Mouse (Mus musculus): ENCODE results near the gene Gpc5. TPM values are rescaled to one million over a fixed set of nuclear protein-coding genes. Genes with fewer than 3 reads are reported as not detected.

The Gpc5 gene
- total RNA-seq, 2 experiments from 2014 or later, result not detected

GRCm38 (mm10) chr14:116308541-116308940 is 1216.5 kb downstream of the Gpc5 start:
- DNase-seq, result no peak

GRCm38 (mm10) chr14:116317491-116317890 is 1225.5 kb downstream of the Gpc5 start:
- no peak for DNase-seq

- DNase-seq, result no peak
These were observed 1244.2 kb downstream of the Gpc5 start for GRCm38 (mm10) chr14:116336182-116336581.

GRCm38 (mm10) chr14:116338395-116338794 is 1246.4 kb downstream of the Gpc5 start:
- DNase-seq, result no peak

- DNase-seq, result no peak
These were observed 1256.5 kb downstream of the Gpc5 start for GRCm38 (mm10) chr14:116348560-116348959.

- DNase-seq, result no peak
These were observed 1292.6 kb downstream of the Gpc5 start for GRCm38 (mm10) chr14:116384602-116385001.

- no peak for DNase-seq
These were observed 1323.5 kb downstream of the Gpc5 start for GRCm38 (mm10) chr14:116415511-116415910.

- no peak for DNase-seq
These were observed 1356.2 kb downstream of the Gpc5 start for GRCm38 (mm10) chr14:116448219-116448618.

GRCm38 (mm10) chr14:116453356-116453755 is 1361.3 kb downstream of the Gpc5 start:
- DNase-seq, result no peak

- no peak for DNase-seq
These were observed 1364.2 kb downstream of the Gpc5 start for GRCm38 (mm10) chr14:116456211-116456610.

GRCm38 (mm10) chr14:116473378-116474179 is 1381.6 kb downstream of the Gpc5 start:
- no peak for DNase-seq

GRCm38 (mm10) chr14:116494285-116494850 is 1402.4 kb downstream of the Gpc5 start:
- DNase-seq, result no peak

GRCm38 (mm10) chr14:116538216-116538615 is 1446.2 kb downstream of the Gpc5 start:
- DNase-seq, result no peak

GRCm38 (mm10) chr14:116543746-116544145 is 1451.7 kb downstream of the Gpc5 start:
- DNase-seq, result no peak

GRCm38 (mm10) chr14:116551401-116551800 is 1459.4 kb downstream of the Gpc5 start:
- no peak for DNase-seq

GRCm38 (mm10) chr14:116553316-116553715 is 1461.3 kb downstream of the Gpc5 start:
- DNase-seq, result no peak

GRCm38 (mm10) chr14:116558141-116558800 is 1466.3 kb downstream of the Gpc5 start:
- DNase-seq, result no peak

GRCm38 (mm10) chr14:116559990-116560389 is 1468.0 kb downstream of the Gpc5 start:
- DNase-seq, result no peak

Small RNA genes lying within 50 kb of the gene (microRNA-seq; reads per million reads assigned to microRNA genes)
- 2,234 to 2,360 reads per million in 2 experiments for gene Mir17 (ENCODE audit: borderline replicate concordance in 2 of 2)
- 246 to 279 reads per million in 2 experiments for gene Mir18 (ENCODE audit: borderline replicate concordance in 2 of 2)
- 0 to 3.4 reads per million in 2 experiments for gene Mir19a (ENCODE audit: borderline replicate concordance in 2 of 2)
- gene Mir19b-1 (ENCODE audit: borderline replicate concordance in 2 of 2), result 0.79 to 3.7 reads per million in 2 experiments
- 1,257 to 1,391 reads per million in 2 experiments for gene Mir20a (ENCODE audit: borderline replicate concordance in 2 of 2)
- gene Mir92-1 (ENCODE audit: borderline replicate concordance in 2 of 2), result 460 to 592 reads per million in 2 experiments
